Mouse (Mus musculus): ENCODE results near the gene Vsx1. TPM values are rescaled to one million over a fixed set of nuclear protein-coding genes. Genes with fewer than 3 reads are reported as not detected.

Vsx1 gene
- polyA plus RNA-seq (2012; rRNA removed) = not detected in 2 replicates

- no peak for DNase-seq (ENCODE audit: low read depth)
Measured at GRCm38 (mm10) chr2:150689223-150689800, at the start of gene Vsx1. Vsx1 (minus strand) TSS chr2:150689360.

- DNase-seq (ENCODE audit: low read depth) = no peak
Measured at GRCm38 (mm10) chr2:150737881-150738280, 48.7 kb upstream of the Vsx1 start.

GRCm38 (mm10) chr2:150735756-150736576 is 46.8 kb upstream of the Vsx1 start:
- DNase-seq (ENCODE audit: low read depth) = no peak

- no peak for DNase-seq (ENCODE audit: low read depth)
Measured at GRCm38 (mm10) chr2:150712167-150712674, 23.1 kb upstream of the Vsx1 start.

- no peak for DNase-seq (ENCODE audit: low read depth)
Measured at GRCm38 (mm10) chr2:150691481-150692170, 2.5 kb upstream of the Vsx1 start.

- no peak for DNase-seq (ENCODE audit: low read depth)
Measured at GRCm38 (mm10) chr2:150690216-150690615, 1.1 kb upstream of the Vsx1 start.

- DNase-seq (ENCODE audit: low read depth) = no peak
Measured at GRCm38 (mm10) chr2:150688541-150689186, 496 bp downstream of the Vsx1 start.

GRCm38 (mm10) chr2:150687871-150688540 is 1.2 kb downstream of the Vsx1 start:
- no peak for DNase-seq (ENCODE audit: low read depth)

GRCm38 (mm10) chr2:150685389-150685788 is 3.8 kb downstream of the Vsx1 start:
- no peak for DNase-seq (ENCODE audit: low read depth)

- DNase-seq (ENCODE audit: low read depth) = no peak
Measured at GRCm38 (mm10) chr2:150684451-150684850, 4.7 kb downstream of the Vsx1 start.

- DNase-seq (ENCODE audit: low read depth) = no peak
Measured at GRCm38 (mm10) chr2:150681581-150681980, 7.6 kb downstream of the Vsx1 start.

- no peak for DNase-seq (ENCODE audit: low read depth)
Measured at GRCm38 (mm10) chr2:150678392-150678791, 10.8 kb downstream of the Vsx1 start.

GRCm38 (mm10) chr2:150675525-150675924 is 13.6 kb downstream of the Vsx1 start:
- DNase-seq (ENCODE audit: low read depth) = no peak

- DNase-seq (ENCODE audit: low read depth) = no peak
Measured at GRCm38 (mm10) chr2:150674900-150675299, 14.3 kb downstream of the Vsx1 start.

- no peak for DNase-seq (ENCODE audit: low read depth)
Measured at GRCm38 (mm10) chr2:150673929-150674328, 15.2 kb downstream of the Vsx1 start.

GRCm38 (mm10) chr2:150671609-150672290 is 17.4 kb downstream of the Vsx1 start:
- no peak for DNase-seq (ENCODE audit: low read depth)

- no peak for DNase-seq (ENCODE audit: low read depth)
Measured at GRCm38 (mm10) chr2:150670926-150671325, 18.2 kb downstream of the Vsx1 start.

- no peak for DNase-seq (ENCODE audit: low read depth)
Measured at GRCm38 (mm10) chr2:150669454-150670045, 19.6 kb downstream of the Vsx1 start.

- no peak for DNase-seq (ENCODE audit: low read depth)
Measured at GRCm38 (mm10) chr2:150668956-150669355, 20.2 kb downstream of the Vsx1 start.

All from gonadal fat pad, adult 2 months (tissue).